Mouse (Mus musculus) midbrain, embryonic 10.5 days (tissue): ENCODE results near the gene Nectin1. TPM values are rescaled to one million over a fixed set of nuclear protein-coding genes. Genes with fewer than 3 reads are reported as not detected.

ENCODE experiments used
- DNase-seq: peaks from one replicate; pipeline ENCODE4 v3.0.0-alpha.2; 2017; ENCODE audit warnings: low spot score
- H3K27ac ChIP-seq: fragments of 300-500 bp; sonication (generic); replicated peaks from 2 replicates; pipeline ENCODE4 v1.5.1; 2016; ENCODE audit warnings: mild to moderate bottlenecking
- H3K27me3 ChIP-seq: fragments of 300-500 bp; sonication (generic); 2 replicates; pipeline ENCODE4 v1.6.1; 2016; ENCODE audit warnings: low read depth, mild to moderate bottlenecking; ENCODE audit not compliant: poor library complexity, severe bottlenecking
- H3K36me3 ChIP-seq: fragments of 300-500 bp; sonication (generic); 2 replicates; pipeline ENCODE4 v1.6.1; 2016; ENCODE audit warnings: mild to moderate bottlenecking, moderate library complexity
- H3K4me1 ChIP-seq: fragments of 300-500 bp; sonication (generic); 2 replicates; pipeline ENCODE4 v1.6.1; 2016
- H3K4me3 ChIP-seq: fragments of 300-500 bp; sonication (generic); 2 replicates; pipeline ENCODE4 v1.5.1; 2016; ENCODE audit warnings: mild to moderate bottlenecking, moderate library complexity
- H3K9me3 ChIP-seq: fragments of 300-500 bp; sonication (generic); replicated peaks from 2 replicates; pipeline ENCODE4 v1.6.1; 2016; ENCODE audit warnings: mild to moderate bottlenecking
- WGBS: fragments of 180-500 bp; shearing (Covaris S2); methylation state at CpG from one replicate; pipeline ENCODE4 v1.1.7; 2016; 5-methylcytosine and 5-hydroxymethylcytosine counted together
- polyA plus RNA-seq: library from polyadenylated mRNA; unstranded; fragments of >200 nt; fragmentation: Nextera tagmentation; extraction: Ambion mirVana; gene quantifications from 2 replicates; pipeline ENCODE4 v1.2.1, GENCODE M21; 2016

Nectin1 gene
- polyA plus RNA-seq, 1 experiment from 2014 or later, result 7.3 TPM

DNA sequence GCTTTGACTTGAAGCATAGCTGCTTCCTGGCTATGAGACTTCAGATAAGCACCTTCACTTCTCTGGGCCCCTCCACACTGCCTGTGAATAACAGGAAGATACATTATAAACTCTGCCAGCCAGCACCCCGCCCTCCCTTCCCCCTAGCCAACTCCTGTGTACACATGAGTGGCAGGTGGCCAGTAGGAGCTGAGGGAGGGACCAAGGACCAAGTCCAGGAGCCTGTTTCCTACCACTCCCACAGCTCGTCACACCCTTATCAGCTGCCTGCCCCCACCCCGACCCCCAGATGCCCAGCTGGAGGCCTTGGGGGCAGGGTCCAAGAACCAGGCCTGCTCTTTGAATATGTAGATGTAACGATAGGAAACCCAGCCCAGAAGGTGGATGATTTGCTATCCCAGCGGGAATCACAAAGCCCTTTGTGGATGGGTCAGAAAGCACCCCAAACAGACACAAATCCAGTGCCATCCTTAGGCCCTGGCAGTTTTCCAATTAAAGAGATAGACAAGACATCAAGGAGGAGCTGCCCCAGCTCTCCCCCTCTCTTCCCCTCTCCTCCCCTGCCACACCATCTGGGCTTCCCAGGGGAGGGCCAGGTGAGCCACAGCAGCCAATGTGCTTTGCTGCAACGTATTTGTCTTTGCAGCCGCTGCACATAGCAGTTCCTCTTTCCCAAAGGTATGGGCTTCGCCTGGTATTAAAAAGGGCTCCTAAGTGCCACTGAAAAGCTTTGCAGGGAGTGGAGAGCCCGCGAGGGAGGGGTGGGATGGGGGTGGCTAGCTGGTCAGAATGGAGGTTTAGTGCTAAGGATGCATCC is 14.1 kb upstream of the Nectin1 start:
- no peak for DNase-seq
- no peak overlapping the region for H3K4me3 ChIP-seq
- H3K9me3 ChIP-seq, result no peaks in the 10 kb centered on the region
- 0 out of 2 replicates have a peak overlapping the region, but pooled peaks have one; percentile 1 for H3K27ac ChIP-seq
- peaks cover 44% of the 10 kb centered on the region for H3K27me3 ChIP-seq
- H3K36me3 ChIP-seq, result no peaks in the 10 kb centered on the region
- WGBS, result 21% methylated on average over 10 of the region's 10 CpGs
- peaks cover 36% of the 10 kb centered on the region for H3K4me1 ChIP-seq

DNA sequence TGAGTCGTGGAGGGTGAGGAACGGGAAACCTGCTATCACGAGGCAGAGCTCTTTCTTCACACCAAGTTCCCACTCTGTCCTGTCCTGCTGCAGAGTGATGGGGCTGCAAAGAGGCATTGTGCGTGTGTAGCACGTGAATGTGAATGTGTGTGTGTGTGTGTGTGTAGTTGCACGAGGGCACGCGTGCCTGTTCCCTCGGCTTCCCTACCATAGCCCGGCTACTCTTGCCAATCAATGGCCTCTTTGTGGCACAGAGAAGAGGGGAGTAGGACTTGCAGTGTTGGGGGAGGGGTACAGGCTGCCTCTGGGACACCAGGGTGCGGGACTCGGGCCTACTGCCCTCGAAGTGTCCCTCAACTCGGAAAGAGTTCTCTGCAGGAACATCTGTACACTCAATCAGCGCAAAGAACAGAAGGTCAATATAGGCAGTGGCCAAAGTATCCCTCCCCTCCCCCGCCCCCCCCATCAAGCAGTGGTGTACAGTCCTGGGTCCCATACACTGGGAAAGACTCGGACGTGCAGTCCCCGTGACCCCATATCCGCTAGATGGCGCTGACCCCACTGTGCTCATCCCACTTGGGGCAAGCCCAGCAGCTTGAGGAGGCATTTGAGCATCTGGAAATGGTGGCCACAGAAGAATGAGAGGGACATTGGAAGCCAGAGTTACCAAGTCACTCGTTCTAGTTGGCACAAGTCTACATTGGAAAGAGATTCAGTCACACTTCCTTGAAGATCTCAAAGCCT is 13.3 kb upstream of the Nectin1 start:
- 15% methylated on average over 22 of the region's 22 CpGs for WGBS
- Histone ChIP-seq H3K4me3 (no peak overlapping the region), H3K27ac (0 out of 2 replicates have a peak overlapping the region, but pooled peaks have one; percentile 38), H3K4me1 (peaks cover 36% of the 10 kb centered on the region), H3K27me3 (peaks cover 46% of the 10 kb centered on the region), H3K9me3 (no peaks in the 10 kb centered on the region), H3K36me3 (no peaks in the 10 kb centered on the region)
- peak; percentile 78 for DNase-seq

DNA sequence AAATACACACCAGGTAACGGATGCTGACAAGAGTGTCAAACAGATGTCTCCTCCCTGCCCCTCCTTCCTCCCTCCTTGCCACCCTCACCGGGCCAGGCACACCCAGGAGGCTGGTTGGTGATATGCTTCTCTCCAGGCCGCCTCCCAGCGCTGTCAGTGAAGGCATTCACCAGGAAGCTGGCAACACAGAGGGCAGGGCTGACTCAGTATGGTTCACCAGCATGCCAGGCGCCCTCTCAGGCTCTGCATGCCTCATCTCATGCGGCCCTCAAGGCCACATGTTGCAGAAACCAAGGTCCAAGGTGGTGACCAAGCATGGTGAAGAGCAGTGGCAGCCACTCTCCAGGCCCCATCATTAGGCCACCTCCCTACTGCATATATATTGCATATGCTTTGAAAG is 11.9 kb upstream of the Nectin1 start:
- H3K27me3 ChIP-seq, result peaks cover 51% of the 10 kb centered on the region
- H3K27ac ChIP-seq, result no peak overlapping the region
- no peak overlapping the region for H3K4me3 ChIP-seq
- no peak for DNase-seq
- H3K4me1 ChIP-seq, result peaks cover 36% of the 10 kb centered on the region
- H3K36me3 ChIP-seq, result no peaks in the 10 kb centered on the region
- no peaks in the 10 kb centered on the region for H3K9me3 ChIP-seq
- 79% methylated on average over 6 of the region's 6 CpGs for WGBS

DNA sequence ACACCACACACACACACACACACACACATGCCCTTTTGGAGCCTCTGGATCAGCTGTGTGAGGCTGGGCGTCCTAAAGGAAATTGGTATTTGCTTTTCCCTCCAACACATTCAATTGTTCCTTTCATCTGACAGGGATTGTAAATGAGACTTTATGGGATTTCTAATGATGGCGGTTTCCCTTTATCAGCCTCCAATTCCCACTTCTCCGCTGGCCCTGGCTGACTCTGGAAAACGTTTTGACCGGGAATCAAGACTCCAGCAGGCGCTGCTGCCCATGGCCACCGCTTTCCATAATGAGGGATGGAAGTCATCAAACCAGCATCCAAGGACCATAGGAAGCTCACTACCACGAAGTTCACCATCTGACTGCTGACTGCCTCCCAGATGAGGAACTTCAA is 11.1 kb upstream of the Nectin1 start:
- Histone ChIP-seq H3K9me3 (no peaks in the 10 kb centered on the region), H3K36me3 (no peaks in the 10 kb centered on the region), H3K4me3 (no peak overlapping the region), H3K27ac (no peak overlapping the region), H3K4me1 (peaks cover 42% of the 10 kb centered on the region), H3K27me3 (peaks cover 54% of the 10 kb centered on the region)
- 72% methylated on average over 8 of the region's 8 CpGs for WGBS
- DNase-seq, result no peak

DNA sequence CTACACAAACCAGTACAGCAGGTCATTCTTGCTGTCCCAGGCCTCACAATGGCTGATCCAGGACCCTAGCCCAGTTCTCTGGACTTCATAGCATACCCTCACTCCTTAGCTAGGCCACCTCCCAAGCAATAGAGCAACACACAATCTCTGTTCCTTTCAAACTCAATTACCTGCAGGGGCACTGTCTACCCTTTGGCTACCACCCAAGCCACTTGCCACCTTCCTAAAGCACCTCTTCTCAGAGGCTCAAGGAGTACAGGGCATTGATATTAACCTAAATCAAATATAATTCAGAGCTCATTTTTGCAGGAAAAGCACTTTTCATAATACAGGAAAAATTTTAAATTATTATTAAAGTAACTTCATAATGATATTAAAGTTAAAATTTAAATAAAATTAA is 8.8 kb upstream of the Nectin1 start:
- Histone ChIP-seq H3K9me3 (no peaks in the 10 kb centered on the region), H3K36me3 (no peaks in the 10 kb centered on the region), H3K4me1 (peaks cover 54% of the 10 kb centered on the region), H3K27ac (no peak overlapping the region), H3K27me3 (peaks cover 47% of the 10 kb centered on the region), H3K4me3 (no peak overlapping the region)
- DNase-seq, result no peak

DNA sequence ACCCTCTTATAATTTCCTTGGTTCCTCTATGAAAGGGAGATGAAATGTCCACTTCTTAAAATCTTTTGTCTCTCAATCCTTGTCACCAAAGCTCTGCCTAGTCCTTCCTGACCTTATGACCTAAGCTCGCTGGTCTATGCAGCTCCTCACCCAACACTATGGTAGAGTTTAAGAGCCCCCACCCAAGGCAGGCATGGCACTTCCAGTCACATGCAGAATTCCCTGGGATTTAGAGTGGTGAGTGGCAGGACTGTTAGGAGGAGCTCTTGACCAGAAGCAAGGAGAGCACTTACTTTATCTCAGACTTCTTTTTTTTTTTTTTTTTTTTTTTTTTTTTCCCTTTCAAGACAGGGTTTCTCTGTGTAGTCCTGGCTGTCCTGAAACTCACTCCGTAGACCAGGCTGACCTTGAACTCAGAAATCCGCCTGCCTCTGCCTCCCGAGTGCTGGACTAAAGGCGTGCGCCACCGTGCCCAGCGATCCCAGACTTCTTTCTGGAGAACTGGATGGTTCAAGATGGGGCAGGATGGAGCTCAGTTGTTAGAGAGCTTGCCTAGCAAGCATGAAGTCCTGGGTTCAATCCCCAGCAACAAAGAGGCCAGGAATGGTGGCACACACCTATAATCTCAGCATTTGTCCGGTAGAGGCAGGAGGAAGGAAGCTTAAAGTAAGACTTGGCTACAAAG is 7.6 kb upstream of the Nectin1 start:
- 92% methylated on average over 9 of the region's 9 CpGs for WGBS
- no peak for DNase-seq

DNA sequence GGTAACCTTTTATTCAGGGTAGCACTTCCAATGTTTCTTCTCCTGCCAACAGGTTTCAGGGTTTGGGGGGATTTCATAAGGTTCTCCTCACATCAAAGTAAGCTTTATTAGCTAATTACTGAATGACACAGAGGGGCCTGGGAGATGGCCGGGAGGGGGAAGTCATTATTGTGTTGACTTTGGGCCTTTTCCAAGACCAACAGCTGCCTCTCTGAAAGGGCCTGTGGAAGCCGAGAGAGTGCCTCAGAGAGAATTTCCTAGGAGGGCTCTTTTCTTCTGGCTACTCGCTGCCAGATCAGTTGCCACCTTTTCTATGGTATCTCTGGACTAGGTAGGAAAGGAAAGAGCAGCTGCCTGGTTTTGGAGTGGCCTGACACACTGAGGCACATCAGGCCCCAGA is 6.5 kb upstream of the Nectin1 start:
- Histone ChIP-seq H3K9me3 (no peaks in the 10 kb centered on the region), H3K27me3 (peaks cover 41% of the 10 kb centered on the region), H3K4me3 (no peak overlapping the region), H3K4me1 (peaks cover 48% of the 10 kb centered on the region), H3K36me3 (no peaks in the 10 kb centered on the region), H3K27ac (no peak overlapping the region)
- no peak for DNase-seq
- 16% methylated on average over 3 of the region's 3 CpGs for WGBS

More for the DNA sequence above, 7.6 kb upstream of the Nectin1 start:
- peaks cover 44% of the 10 kb centered on the region for H3K4me1 ChIP-seq
- H3K27me3 ChIP-seq, result peaks cover 37% of the 10 kb centered on the region
- no peaks in the 10 kb centered on the region for H3K9me3 ChIP-seq
- H3K4me3 ChIP-seq, result no peak overlapping the region
- no peaks in the 10 kb centered on the region for H3K36me3 ChIP-seq
- no peak overlapping the region for H3K27ac ChIP-seq

DNA sequence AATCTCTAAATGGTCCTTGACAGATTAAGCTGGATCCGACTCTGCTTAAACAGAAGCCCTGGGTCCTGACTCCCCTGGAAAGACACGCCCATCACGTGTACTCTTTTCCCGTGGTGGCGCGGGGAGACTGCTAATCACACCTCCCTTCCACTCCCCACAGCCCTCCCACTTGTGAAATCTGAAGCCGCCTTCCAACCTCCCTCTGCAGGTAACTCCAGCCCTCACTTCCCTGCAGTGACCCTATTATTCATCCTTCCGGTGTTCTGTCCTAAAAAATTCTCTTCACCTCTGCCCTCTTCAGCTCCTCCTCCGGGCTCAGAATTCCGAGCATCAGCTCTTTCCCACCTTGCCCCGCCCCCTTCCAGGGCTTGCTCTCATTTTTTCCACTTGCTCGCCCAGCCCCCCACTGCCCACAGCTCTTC is 5.9 kb upstream of the Nectin1 start:
- H3K27me3 ChIP-seq, result peaks cover 39% of the 10 kb centered on the region
- peaks cover 48% of the 10 kb centered on the region for H3K4me1 ChIP-seq
- no peaks in the 10 kb centered on the region for H3K9me3 ChIP-seq
- peak overlapping the region; percentile 28 for H3K4me3 ChIP-seq
- no peak overlapping the region; the same call in 1 of the 2 replicates for H3K27ac ChIP-seq
- peak; percentile 34 for DNase-seq
- 1% methylated on average over 12 of the region's 12 CpGs for WGBS
- no peaks in the 10 kb centered on the region for H3K36me3 ChIP-seq

DNA sequence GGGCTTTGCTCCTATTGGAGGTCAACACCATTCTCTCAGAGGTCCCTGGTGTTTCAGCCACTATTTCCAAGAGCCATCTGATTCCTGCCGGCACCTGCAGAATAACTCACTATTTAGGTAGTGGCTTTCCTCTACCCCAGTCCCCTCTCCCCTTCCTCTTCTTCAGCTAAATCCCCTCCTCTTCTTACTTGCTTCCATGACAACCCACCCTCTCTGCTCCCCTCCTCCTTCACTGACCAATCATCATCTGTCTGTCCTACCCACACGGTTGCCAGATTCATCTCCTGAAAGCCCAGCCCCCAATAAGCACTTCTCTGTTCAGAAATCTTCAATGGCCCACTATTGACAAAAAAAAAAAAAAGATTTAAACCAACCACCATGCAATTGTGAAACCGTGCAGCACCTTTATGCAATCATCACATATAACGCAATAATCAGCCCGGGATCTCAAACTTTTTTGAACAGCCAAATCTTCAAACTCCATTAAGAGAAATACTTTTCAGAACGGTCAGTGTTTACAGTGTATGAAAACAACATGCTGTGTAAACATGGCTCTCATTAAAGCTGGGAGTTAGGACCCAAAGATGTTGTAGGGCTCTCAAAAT is 5.2 kb upstream of the Nectin1 start:
- 29% methylated on average over 6 of the region's 6 CpGs for WGBS
- peaks cover 36% of the 10 kb centered on the region for H3K27me3 ChIP-seq
- DNase-seq, result no peak
- H3K9me3 ChIP-seq, result no peaks in the 10 kb centered on the region
- peaks cover 51% of the 10 kb centered on the region for H3K4me1 ChIP-seq
- H3K36me3 ChIP-seq, result no peaks in the 10 kb centered on the region
- 0 out of 2 replicates have a peak overlapping the region, but pooled peaks have one; percentile 13 for H3K27ac ChIP-seq
- H3K4me3 ChIP-seq, result peak overlapping the region; percentile 28

DNA sequence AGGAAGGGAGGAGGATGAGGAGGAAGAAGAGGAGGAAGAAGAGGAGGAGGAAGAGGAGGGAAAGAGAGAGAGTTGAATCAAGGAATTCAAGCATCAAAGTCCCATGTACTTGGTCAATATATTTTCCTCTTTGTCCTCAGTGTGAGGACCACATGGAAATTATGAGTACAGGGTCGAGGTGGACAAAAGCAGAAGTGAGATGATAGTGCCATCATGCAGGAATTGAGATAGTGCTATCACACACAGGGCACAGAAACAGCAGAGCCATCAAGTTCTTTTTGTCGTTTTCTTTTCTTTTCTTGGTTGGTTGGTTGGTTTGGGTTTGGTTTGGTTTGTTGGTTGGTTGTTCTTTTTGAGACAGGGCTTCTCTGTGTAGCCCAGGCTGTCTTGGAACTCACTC is 2.5 kb upstream of the Nectin1 start:
- Histone ChIP-seq H3K9me3 (no peaks in the 10 kb centered on the region), H3K4me1 (peaks cover 57% of the 10 kb centered on the region), H3K27me3 (peaks cover 23% of the 10 kb centered on the region), H3K4me3 (no peak overlapping the region), H3K27ac (no peak overlapping the region), H3K36me3 (no peaks in the 10 kb centered on the region)
- DNase-seq, result no peak
- 78% methylated on average over 2 of the region's 2 CpGs for WGBS

DNA sequence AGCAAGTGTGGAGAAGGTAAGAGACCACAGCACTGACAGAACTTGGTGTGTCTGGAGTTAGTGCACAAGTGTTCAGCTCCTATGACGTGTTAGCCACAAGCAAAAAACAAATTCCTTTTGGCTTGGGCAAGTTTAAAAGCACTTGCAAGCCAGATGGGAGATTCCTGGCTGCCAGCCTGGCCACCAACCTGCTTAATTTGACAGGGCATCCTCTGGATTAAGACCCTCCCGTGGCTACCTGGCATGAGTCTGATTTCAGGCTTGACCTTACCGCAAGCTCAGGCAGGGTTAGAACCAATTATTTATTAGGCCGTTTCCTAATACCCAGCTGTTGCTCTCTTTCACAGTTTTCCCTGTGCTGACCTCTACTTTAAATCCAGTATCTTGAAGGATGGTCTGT is 1.7 kb upstream of the Nectin1 start:
- peaks cover 65% of the 10 kb centered on the region for H3K4me1 ChIP-seq
- 75% methylated on average over 4 of the region's 4 CpGs for WGBS
- no peak for DNase-seq
- 0 out of 2 replicates have a peak overlapping the region, but pooled peaks have one; percentile 98 for H3K4me3 ChIP-seq
- peaks cover 23% of the 10 kb centered on the region for H3K27me3 ChIP-seq
- peak overlapping the region; percentile 98; the same call in 1 of the 2 replicates for H3K27ac ChIP-seq
- no peaks in the 10 kb centered on the region for H3K9me3 ChIP-seq
- H3K36me3 ChIP-seq, result no peaks in the 10 kb centered on the region

DNA sequence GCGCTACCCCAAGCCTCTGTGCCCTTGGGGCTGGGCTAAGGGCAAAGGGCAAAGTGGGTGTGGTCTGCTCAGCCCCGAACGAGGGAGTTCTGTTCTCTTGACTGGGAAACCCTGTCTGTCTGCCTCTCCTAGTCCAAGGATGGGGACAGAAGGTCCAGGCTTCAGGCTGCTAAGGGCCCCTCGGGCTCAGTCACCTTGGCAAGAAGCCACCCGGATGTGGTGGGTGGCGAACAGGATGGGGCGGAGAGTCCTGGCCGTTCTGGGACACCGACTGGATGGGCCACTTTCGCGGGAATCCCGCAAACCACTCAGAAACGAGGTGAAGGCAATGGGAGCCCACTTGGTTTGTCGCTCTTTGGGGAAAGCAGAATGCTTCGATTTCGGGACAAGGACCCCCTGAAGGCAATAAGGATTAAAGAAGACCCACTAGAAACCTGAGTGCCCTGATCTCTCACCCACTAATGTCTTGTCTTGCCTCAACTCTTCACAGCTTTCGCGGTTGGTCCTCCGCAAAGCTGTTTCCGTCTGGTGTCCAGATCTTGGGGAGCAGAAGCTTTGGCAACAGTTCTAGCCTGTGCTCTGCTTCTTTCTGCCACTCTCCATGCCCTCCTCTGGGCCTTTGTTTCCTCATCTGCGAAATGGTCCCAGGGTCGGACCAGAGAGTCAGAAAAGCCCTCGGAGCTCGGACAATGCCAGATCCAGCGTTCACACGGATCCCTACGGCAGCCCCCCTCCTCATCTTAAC is 710 bp upstream of the Nectin1 start:
- peak overlapping the region; percentile 98 for H3K27ac ChIP-seq
- WGBS, result under 1% methylated on average over 27 of the region's 27 CpGs

More for the DNA sequence above, 710 bp upstream of the Nectin1 start:
- peak; percentile 60 for DNase-seq
- no peaks in the 10 kb centered on the region for H3K36me3 ChIP-seq
- H3K4me3 ChIP-seq, result peak overlapping the region; percentile 98
- peaks cover 31% of the 10 kb centered on the region for H3K27me3 ChIP-seq
- peaks cover 65% of the 10 kb centered on the region for H3K4me1 ChIP-seq
- no peaks in the 10 kb centered on the region for H3K9me3 ChIP-seq
